Mouse (Mus musculus) stomach, postnatal 0 days (tissue): ENCODE results near the gene Myl4.

Source experiments
- CTCF ChIP-seq: IDR thresholded peaks from 2 replicates; pipeline ENCODE4 v1.5.1; 2016; ENCODE audit warnings: antibody characterized with exemption, low read depth, mild to moderate bottlenecking, moderate library complexity
- EP300 ChIP-seq: optimal IDR thresholded peaks from 2 replicates; pipeline ENCODE3; 2016; ENCODE audit warnings: antibody characterized with exemption

DNA sequence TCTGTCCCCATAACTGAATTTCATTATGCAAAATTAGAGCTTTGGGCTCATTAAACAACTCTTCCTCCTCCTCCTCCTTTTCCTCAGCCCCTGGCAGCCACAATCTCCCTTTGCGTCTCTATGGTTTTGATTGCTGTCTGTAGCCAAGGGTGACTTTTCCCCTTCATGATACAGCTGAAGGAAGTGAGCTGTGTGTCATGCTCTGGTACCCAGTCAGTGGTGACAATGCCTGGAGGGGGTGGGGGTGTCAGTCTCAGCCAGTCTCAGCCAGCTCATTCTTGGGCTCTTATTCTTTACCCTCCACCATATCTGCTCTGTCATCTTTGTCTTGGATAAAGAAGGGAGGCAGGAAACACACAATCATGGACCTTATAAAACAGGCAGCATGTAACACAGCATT is 80.8 kb downstream of the Myl4 start:
- TF ChIP-seq CTCF (no peak), EP300 (no peak)
